Mouse (Mus musculus) MEL (cell line): ENCODE measurements around the gene Unc119. TPM values are rescaled to one million over a fixed set of nuclear protein-coding genes. Genes with fewer than 3 reads are reported as not detected.
A peak's percentile ranks its signal among the peaks of the same experiment; 100 is the strongest.

Source experiments
- DNase-seq: peaks from one replicate; pipeline ENCODE4 v3.0.0; 2011; ENCODE audit warnings: low read depth, low spot score
- H3K27ac ChIP-seq: 2 replicates; pipeline ENCODE4 v1.5.1; 2012; ENCODE audit warnings: low read depth, mild to moderate bottlenecking, control low read depth, low read length, moderate library complexity; ENCODE audit not compliant: control insufficient read depth
- H3K27me3 ChIP-seq, 2 experiments: fragments of 150-350 bp in 1 of 2; sonication (generic) in 1 of 2; 2 replicates each; pipeline ENCODE4 v1.6.1; 2012; ENCODE audit warnings: low read length in 2 of 2, mild to moderate bottlenecking in 2 of 2, improper control_type of control experiment in 1 of 2, moderate library complexity in 1 of 2; ENCODE audit not compliant: insufficient read depth in 2 of 2, control insufficient read depth in 1 of 2
- H3K36me3 ChIP-seq, 2 experiments: 2 replicates each; pipeline ENCODE4 v1.6.1; 2012 to 2014; ENCODE audit warnings: low read length in 2 of 2, improper control_type of control experiment in 1 of 2, inconsistent platforms in 1 of 2, mild to moderate bottlenecking in 1 of 2; ENCODE audit not compliant: insufficient read depth in 2 of 2, control insufficient read depth in 1 of 2
- H3K4me1 ChIP-seq, 2 experiments: fragments of 150-350 bp in 1 of 2; sonication (generic) in 1 of 2; 2 replicates each; pipeline ENCODE4 v1.6.1; 2012; ENCODE audit warnings: low read length in 2 of 2, improper control_type of control experiment in 1 of 2, mild to moderate bottlenecking in 1 of 2; ENCODE audit not compliant: insufficient read depth in 2 of 2, control insufficient read depth in 1 of 2
- H3K4me3 ChIP-seq, 2 experiments: fragments of 150-350 bp in 1 of 2; sonication (generic) in 1 of 2; 2 replicates each; pipeline ENCODE4 v1.5.1; 2012; ENCODE audit warnings: low read depth in 2 of 2, low read length in 2 of 2, mild to moderate bottlenecking in 2 of 2, moderate library complexity in 2 of 2, control low read depth in 1 of 2, improper control_type of control experiment in 1 of 2; ENCODE audit not compliant: control insufficient read depth in 1 of 2, insufficient read depth in 1 of 2
- H3K79me2 ChIP-seq: 2 replicates; pipeline ENCODE4 v1.6.1; 2012; ENCODE audit warnings: mild to moderate bottlenecking, low read length, moderate library complexity; ENCODE audit not compliant: control insufficient read depth, poor library complexity, insufficient read depth
- H3K9ac ChIP-seq: 2 replicates; pipeline ENCODE4 v1.6.1; 2012; ENCODE audit warnings: low read depth, mild to moderate bottlenecking, control low read depth, low read length, moderate library complexity; ENCODE audit not compliant: control insufficient read depth, poor library complexity, severe bottlenecking
- H3K9me3 ChIP-seq: fragments of 150-350 bp; sonication (generic); replicated peaks from 2 replicates; pipeline ENCODE4 v1.6.1; 2012; ENCODE audit warnings: mild to moderate bottlenecking, low read length, improper control_type of control experiment, moderate library complexity; ENCODE audit not compliant: insufficient read depth
- BHLHE40 ChIP-seq: IDR thresholded peaks from 2 replicates; pipeline ENCODE4 v1.6.1; 2012; ENCODE audit warnings: low read depth, mild to moderate bottlenecking, inconsistent platforms, low read length, improper control_type of control experiment, borderline replicate concordance
- CHD2 ChIP-seq: IDR thresholded peaks from 2 replicates; pipeline ENCODE4 v1.6.1; 2011; ENCODE audit warnings: low read length, improper control_type of control experiment
- CTCF ChIP-seq, 3 experiments: IDR thresholded peaks in 2 of 3; conservative IDR thresholded peaks in 1 of 3; 2 replicates each; pipeline ENCODE4 v1.5.1; 2011 to 2012; ENCODE audit warnings: low read length in 3 of 3, low read depth in 2 of 3, mild to moderate bottlenecking in 2 of 3, improper control_type of control experiment in 1 of 3, inconsistent platforms in 1 of 3, mixed read lengths in 1 of 3, moderate library complexity in 1 of 3; ENCODE audit not compliant: control insufficient read depth in 1 of 3, insufficient read depth in 1 of 3, poor library complexity in 1 of 3, severe bottlenecking in 1 of 3
- E2F4 ChIP-seq: IDR thresholded peaks from 2 replicates; pipeline ENCODE4 v1.6.1; 2011; ENCODE audit warnings: low read depth, low read length, improper control_type of control experiment, borderline replicate concordance
- EP300 ChIP-seq, 2 experiments: IDR thresholded peaks; 2 replicates each; pipeline ENCODE4 v1.6.1; 2011; ENCODE audit warnings: improper control_type of control experiment in 2 of 2, low read length in 2 of 2, low read depth in 1 of 2, mild to moderate bottlenecking in 1 of 2
- ETS1 ChIP-seq: IDR thresholded peaks from 2 replicates; pipeline ENCODE4 v1.6.1; 2012; ENCODE audit warnings: low read depth, mild to moderate bottlenecking, inconsistent platforms, low read length, improper control_type of control experiment, moderate library complexity
- GABPA ChIP-seq: IDR thresholded peaks from 2 replicates; pipeline ENCODE4 v1.6.1; 2012; ENCODE audit warnings: low read depth, mild to moderate bottlenecking, inconsistent platforms, low read length, improper control_type of control experiment, moderate library complexity
- GATA1 ChIP-seq: IDR thresholded peaks from 2 replicates; pipeline ENCODE4 v1.6.1; 2011; ENCODE audit warnings: low read depth, low read length, improper control_type of control experiment
- HCFC1 ChIP-seq: IDR thresholded peaks from 2 replicates; pipeline ENCODE4 v1.6.1; 2012; ENCODE audit warnings: low read depth, mild to moderate bottlenecking, inconsistent platforms, low read length, improper control_type of control experiment, moderate library complexity
- KAT2A ChIP-seq: conservative IDR thresholded peaks from 2 replicates; pipeline ENCODE4 v1.6.1; 2012; ENCODE audit warnings: low read depth, low read length, improper control_type of control experiment, inconsistent platforms
- MAFK ChIP-seq: IDR thresholded peaks from 2 replicates; pipeline ENCODE4 v1.6.1; 2011; ENCODE audit warnings: low read depth, mild to moderate bottlenecking, low read length, improper control_type of control experiment, borderline replicate concordance
- MAX ChIP-seq: IDR thresholded peaks from 2 replicates; pipeline ENCODE4 v1.6.1; 2011; ENCODE audit warnings: low read length, improper control_type of control experiment
- MAZ ChIP-seq: IDR thresholded peaks from 2 replicates; pipeline ENCODE4 v1.6.1; 2012; ENCODE audit warnings: low read depth, mild to moderate bottlenecking, inconsistent platforms, low read length, improper control_type of control experiment
- MYB ChIP-seq: IDR thresholded peaks from 2 replicates; pipeline ENCODE4 v1.6.1; 2011; ENCODE audit warnings: mild to moderate bottlenecking, low read depth, low read length, improper control_type of control experiment
- MYC ChIP-seq: IDR thresholded peaks from 2 replicates; pipeline ENCODE4 v1.6.1; 2011; ENCODE audit warnings: low read depth, mild to moderate bottlenecking, low read length, improper control_type of control experiment, moderate library complexity
- NELFE ChIP-seq: IDR thresholded peaks from 2 replicates; pipeline ENCODE4 v1.6.1; 2011; ENCODE audit warnings: low read depth, low read length, improper control_type of control experiment
- POLR2A ChIP-seq, 2 experiments: IDR thresholded peaks; 2 replicates each; pipeline ENCODE4 v1.6.1; 2011 to 2012; ENCODE audit warnings: low read length in 2 of 2, mild to moderate bottlenecking in 2 of 2, control low read depth in 1 of 2, improper control_type of control experiment in 1 of 2, low read depth in 1 of 2, moderate library complexity in 1 of 2; ENCODE audit not compliant: control insufficient read depth in 1 of 2, insufficient read depth in 1 of 2, poor library complexity in 1 of 2
- POLR2AphosphoS2 ChIP-seq: IDR thresholded peaks from 2 replicates; pipeline ENCODE4 v1.6.1; 2011; ENCODE audit warnings: low read length, improper control_type of control experiment
- RAD21 ChIP-seq: IDR thresholded peaks from 2 replicates; pipeline ENCODE4 v1.6.1; 2011; ENCODE audit warnings: mild to moderate bottlenecking, low read depth, low read length, improper control_type of control experiment
- RCOR1 ChIP-seq: IDR thresholded peaks from 2 replicates; pipeline ENCODE4 v1.6.1; 2012; ENCODE audit warnings: low read depth, mild to moderate bottlenecking, inconsistent platforms, low read length, improper control_type of control experiment
- SMC3 ChIP-seq: IDR thresholded peaks from 2 replicates; pipeline ENCODE4 v1.6.1; 2011; ENCODE audit warnings: low read depth, low read length, improper control_type of control experiment
- TBP ChIP-seq: IDR thresholded peaks from 2 replicates; pipeline ENCODE4 v1.8.0; 2011; ENCODE audit warnings: low read depth, low read length, improper control_type of control experiment
- UBTF ChIP-seq: IDR thresholded peaks from 2 replicates; pipeline ENCODE4 v1.6.1; 2012; ENCODE audit warnings: low read depth, mild to moderate bottlenecking, inconsistent platforms, low read length, improper control_type of control experiment, moderate library complexity, borderline replicate concordance; ENCODE audit not compliant: insufficient read depth
- USF2 ChIP-seq, 2 experiments: IDR thresholded peaks; 2 replicates each; pipeline ENCODE4 v1.6.1; 2011 to 2012; ENCODE audit warnings: improper control_type of control experiment in 2 of 2, low read length in 2 of 2, borderline replicate concordance in 1 of 2, inconsistent platforms in 1 of 2, low read depth in 1 of 2, mild to moderate bottlenecking in 1 of 2; ENCODE audit not compliant: insufficient read depth in 1 of 2
- ZC3H11A ChIP-seq: IDR thresholded peaks from 2 replicates; pipeline ENCODE4 v1.6.1; 2012; ENCODE audit warnings: low read depth, mild to moderate bottlenecking, inconsistent platforms, low read length, improper control_type of control experiment
- ZKSCAN1 ChIP-seq: IDR thresholded peaks from 2 replicates; pipeline ENCODE4 v1.6.1; 2012; ENCODE audit warnings: low read depth, mild to moderate bottlenecking, inconsistent platforms, low read length, improper control_type of control experiment, moderate library complexity
- ZMIZ1 ChIP-seq: IDR thresholded peaks from 2 replicates; pipeline ENCODE4 v1.6.1; 2012; ENCODE audit warnings: low read depth, mild to moderate bottlenecking, inconsistent platforms, low read length, improper control_type of control experiment, moderate library complexity
- ZNF384 ChIP-seq: IDR thresholded peaks from 2 replicates; pipeline ENCODE4 v1.6.1; 2012; ENCODE audit warnings: low read depth, mild to moderate bottlenecking, inconsistent platforms, low read length, improper control_type of control experiment
- polyA plus RNA-seq, 2 experiments: library from polyadenylated mRNA; stranded (reverse) in 1 of 2; unstranded in 1 of 2; fragments of >175 nt in 1 of 2; fragments of >200 nt in 1 of 2; gene quantifications; 2 replicates each; pipeline versions ENCODE4 v1.2.1 to v1.2.4; 2012; ENCODE audit warnings: low replicate concordance in 2 of 2, low read depth in 1 of 2; ENCODE audit not compliant: insufficient read length in 2 of 2, insufficient read depth in 1 of 2, missing spikeins in 1 of 2
- total RNA-seq: library from RNA; depleted of rRNA; stranded (reverse); fragments of 300-350 nt; gene quantifications from 2 replicates; pipeline ENCODE4 v1.2.3, GENCODE M21; 2012

Unc119 gene
- total and polyA plus RNA-seq, 3 experiments = 61.7 to 140 TPM; not detected in 1

DNA sequence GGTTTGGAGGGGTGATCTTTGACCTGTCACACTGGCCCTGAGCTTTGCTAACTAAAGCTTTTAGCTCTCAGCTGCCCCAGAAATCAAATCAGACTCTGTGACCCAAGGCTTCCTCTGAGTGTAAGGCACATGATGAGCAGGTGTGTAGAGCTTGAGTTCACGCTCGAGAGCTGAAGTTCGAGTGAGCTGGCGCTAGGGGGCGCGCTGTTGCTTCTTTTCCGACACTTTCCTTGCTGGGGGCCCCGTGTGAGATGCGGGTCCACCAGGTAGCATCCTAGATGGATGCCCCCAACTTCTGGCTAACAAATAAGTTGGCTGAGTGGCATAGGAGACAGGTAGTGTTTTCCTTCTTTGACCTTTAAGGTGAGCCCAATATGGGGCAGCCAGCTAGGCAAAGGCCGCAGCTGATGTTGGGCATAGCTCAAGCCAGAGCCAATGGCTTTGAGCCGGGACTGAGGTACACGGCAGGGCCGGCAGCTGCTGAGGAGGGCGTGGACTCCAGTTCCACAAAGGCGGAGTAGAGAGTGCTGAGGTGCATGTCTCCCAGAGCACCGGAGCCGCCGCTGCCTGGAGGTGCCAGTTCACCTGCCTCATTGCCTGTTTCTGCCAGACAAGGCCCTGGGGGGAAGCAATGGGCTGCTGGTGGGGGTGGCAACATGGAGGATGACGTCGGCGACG, 15.2 kb downstream of the Unc119 start:
- H3K36me3 ChIP-seq = peaks cover 0 to 2% of the 10 kb centered on the region in 2 experiments; a peak in 2 of 4 replicates
- TF ChIP-seq RAD21 (peak; percentile 36), SMC3 (peak; percentile 38), KAT2A (no peak), RCOR1 (no peak), UBTF (no peak), ZC3H11A (no peak), ZKSCAN1 (no peak), NELFE (no peak), CTCF (IDR thresholded peaks at IDR 0.05 in 2 of 3, conservative IDR thresholded peaks at IDR 0.05 in 1 of 3; ENCODE audit: control insufficient read depth in 1 of 3, insufficient read depth in 1 of 3, low read depth in 2 of 3, low read length in 3 of 3, poor library complexity in 1 of 3, severe bottlenecking in 1 of 3) (peak; percentile 87 to 98 (median 92)), MAZ (peak; percentile 62; the same call in 1 of the 2 replicates), MYB (no peak), ZMIZ1 (no peak), ZNF384 (no peak), BHLHE40 (no peak), MAX (0 out of 2 replicates have a peak, but pooled peaks have one; percentile 27), MYC (no peak), CHD2 (no peak), GABPA (no peak)

DNA sequence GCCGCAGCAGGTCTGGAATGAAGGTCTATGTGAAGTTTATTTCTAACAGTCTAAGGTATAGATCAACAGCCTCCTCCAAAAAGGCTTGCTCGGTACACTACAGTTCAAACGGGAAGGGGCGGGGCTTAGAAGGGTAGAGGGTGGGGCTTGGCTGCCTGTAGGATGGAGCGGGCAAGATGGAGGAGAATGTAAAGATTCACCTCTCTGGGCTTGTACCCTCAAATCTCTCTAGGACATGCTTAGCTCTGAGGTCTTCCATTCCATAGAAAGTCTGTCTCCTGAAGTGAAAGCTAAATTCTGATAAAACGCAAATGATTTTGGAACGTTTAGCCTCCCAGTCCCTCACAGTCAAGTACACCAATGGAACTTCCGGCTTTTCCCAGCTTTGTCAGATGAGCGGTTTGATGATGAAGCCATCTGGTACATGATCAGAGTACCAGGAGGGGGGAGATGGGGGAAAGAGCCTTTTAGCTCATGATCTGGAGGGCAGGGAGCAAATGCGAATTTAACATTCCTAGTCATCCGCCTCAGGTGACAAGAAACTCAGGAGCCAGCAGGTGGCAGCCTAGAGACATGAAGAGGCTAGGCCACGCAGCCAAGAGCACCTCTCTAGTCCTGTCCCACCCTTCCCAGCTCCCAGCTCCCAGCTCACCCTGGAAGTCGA, 17.0 kb downstream of the Unc119 start:
- Histone ChIP-seq H3K79me2 (no peaks in the 10 kb centered on the region), H3K9me3 (no peaks in the 10 kb centered on the region), H3K27ac (no peak overlapping the region), H3K4me1 (peaks cover 0 to 10% of the 10 kb centered on the region in 2 experiments; a peak in 2 of 4 replicates), H3K27me3 (peaks cover 0 to 2% of the 10 kb centered on the region in 2 experiments; a peak in 2 of 4 replicates), H3K9ac (peak overlapping the region; percentile 56), H3K36me3 (no peaks in the 10 kb centered on the region; a peak in 1 of 4 replicates), H3K4me3 (peak overlapping the region; percentile 64 to 73)
- peak; percentile 94 for DNase-seq
- TF ChIP-seq GATA1 (no peak), TBP (no peak), KAT2A (no peak), EP300 (IDR thresholded peaks at IDR 0.05; ENCODE audit: low read depth in 1 of 2, low read length in 2 of 2) (no peak), ZC3H11A (peak; percentile 49), ETS1 (no peak), HCFC1 (peak; percentile 54; the same call in 1 of the 2 replicates), POLR2AphosphoS2 (no peak), NELFE (peak; percentile 51), UBTF (no peak), CHD2 (no peak), MYB (no peak), MAZ (peak; percentile 46; the same call in 1 of the 2 replicates), MYC (no peak), POLR2A (IDR thresholded peaks at IDR 0.05; ENCODE audit: control insufficient read depth in 1 of 2, insufficient read depth in 1 of 2, low read depth in 1 of 2, low read length in 2 of 2, poor library complexity in 1 of 2) (peak in 1 of 2 experiments; percentile 52; a peak in 2 of 4 replicates), E2F4 (no peak), USF2 (IDR thresholded peaks at IDR 0.05; ENCODE audit: borderline replicate concordance in 1 of 2, insufficient read depth in 1 of 2, low read depth in 1 of 2, low read length in 2 of 2) (no peak), RCOR1 (no peak), MAX (no peak), MAFK (no peak)

More for the DNA sequence above, 15.2 kb downstream of the Unc119 start:
- Histone ChIP-seq H3K9me3 (no peaks in the 10 kb centered on the region), H3K27ac (no peak overlapping the region), H3K4me1 (peaks cover 0 to 17% of the 10 kb centered on the region in 2 experiments; a peak in 2 of 4 replicates), H3K9ac (no peak overlapping the region), H3K27me3 (no peaks in the 10 kb centered on the region), H3K79me2 (no peaks in the 10 kb centered on the region), H3K4me3 (no peak overlapping the region)
- peak; percentile 79 for DNase-seq
